Mouse (Mus musculus): ENCODE results near the gene Slc26a5. TPM values are rescaled to one million over a fixed set of nuclear protein-coding genes. Genes with fewer than 3 reads are reported as not detected.

The Slc26a5 gene
- total and polyA plus RNA-seq, 3 experiments, result not detected

GRCm38 (mm10) chr5:21786258-21787185 is 78.9 kb downstream of the Slc26a5 start (continued):
- TF ChIP-seq ZC3H11A (IDR thresholded peaks at IDR 0.05; ENCODE audit: low read depth, low read length), result no peak

GRCm38 (mm10) chr5:21785776-21786175 is 79.6 kb downstream of the Slc26a5 start:
- peak; percentile 30 for DNase-seq (ENCODE audit: extremely low read depth)
- no peaks in the 10 kb centered on the region for H3K9me3 ChIP-seq (replicated peaks; ENCODE audit: low read length)
- H3K9ac ChIP-seq (ENCODE audit: insufficient read depth, low read depth), result peak overlapping the region; percentile 82; the same call in 1 of the 2 replicates
- no peak for TF ChIP-seq EP300 (IDR thresholded peaks at IDR 0.05; ENCODE audit: low read length)
- TF ChIP-seq MYC (IDR thresholded peaks at IDR 0.05; ENCODE audit: low read depth, low read length), result no peak
- TF ChIP-seq ZNF384 (IDR thresholded peaks at IDR 0.05; ENCODE audit: low read depth, low read length), result peak; percentile 75
- no peak for TF ChIP-seq USF2 (conservative IDR thresholded peaks at IDR 0.05; ENCODE audit: low read depth, low read length)
- TF ChIP-seq E2F4 (IDR thresholded peaks at IDR 0.05; ENCODE audit: insufficient replicate concordance, low read depth, low read length), result no peak
- TF ChIP-seq TBP (conservative IDR thresholded peaks at IDR 0.05; ENCODE audit: low read depth, low read length), result 0 out of 2 replicates have a peak, but pooled peaks have one; percentile 23
- no peak for TF ChIP-seq CTCF (conservative IDR thresholded peaks at IDR 0.05 in 1 of 2, IDR thresholded peaks at IDR 0.05 in 1 of 2; ENCODE audit: low read depth in 2 of 2, low read length in 2 of 2)
- no peak for TF ChIP-seq MAZ (IDR thresholded peaks at IDR 0.05; ENCODE audit: low read depth, low read length)
- no peak for TF ChIP-seq ETS1 (conservative IDR thresholded peaks at IDR 0.05; ENCODE audit: low read depth, low read length)
- peaks cover 65% of the 10 kb centered on the region for H3K79me2 ChIP-seq (replicated peaks; ENCODE audit: control insufficient read depth, extremely low read depth, insufficient read depth, poor library complexity, severe bottlenecking)
- H3K4me3 ChIP-seq (replicated peaks in 1 of 3; ENCODE audit: low read depth in 2 of 3, low read length in 2 of 3, poor library complexity in 1 of 3), result peak overlapping the region in 2 of 3 experiments; percentile 96 to 100
- in situ Hi-C loops (cut with MboI; ENCODE audit: low pct_ligation_motif_present, low pct_unique_long_range_greater_than_20kb, low sequenced_read_pairs) (no loop called here), dilution Hi-C loops (cut with MboI; ENCODE audit: extremely low pct_ligation_motif_present, extremely low pct_unique_long_range_greater_than_20kb, low sequenced_read_pairs) (no loop called here)
- H3K36me3 ChIP-seq (replicated peaks in 1 of 2; ENCODE audit: control insufficient read depth in 1 of 2, insufficient read depth in 1 of 2, low read length in 1 of 2), result peaks cover 26 to 53% of the 10 kb centered on the region in 2 experiments
- H3K4me1 ChIP-seq (ENCODE audit: control insufficient read depth in 1 of 2, insufficient read depth in 2 of 2), result peaks cover 3 to 37% of the 10 kb centered on the region in 2 experiments; a peak in 2 of 4 replicates
- peak overlapping the region; percentile 93 for H3K4me2 ChIP-seq (ENCODE audit: insufficient read depth, low read depth, poor library complexity, severe bottlenecking)
- H3K27ac ChIP-seq (ENCODE audit: insufficient read depth, low read depth), result peak overlapping the region; percentile 51
- no peaks in the 10 kb centered on the region for H3K27me3 ChIP-seq (replicated peaks)

GRCm38 (mm10) chr5:21785053-21785452 is 80.4 kb downstream of the Slc26a5 start, which contains the start of the genes Dnajc2 and Psmc2:
Gene Dnajc2, minus strand, starts transcription at chr5:21785251.
Gene Psmc2, plus strand, starts transcription at chr5:21785283.
- peaks cover 63% of the 10 kb centered on the region for H3K79me2 ChIP-seq (replicated peaks; ENCODE audit: control insufficient read depth, extremely low read depth, insufficient read depth, poor library complexity, severe bottlenecking)
- H3K27ac ChIP-seq (ENCODE audit: insufficient read depth, low read depth), result peak within 1 kb of the TSS; percentile 77
- H3K4me3 ChIP-seq (replicated peaks in 1 of 3; ENCODE audit: low read depth in 2 of 3, low read length in 2 of 3, poor library complexity in 1 of 3), result peak within 1 kb of the TSS; percentile 95 to 100 (median 96)
- H3K36me3 ChIP-seq (replicated peaks in 1 of 2; ENCODE audit: control insufficient read depth in 1 of 2, insufficient read depth in 1 of 2, low read length in 1 of 2), result peaks cover 34 to 54% of the 10 kb centered on the region in 2 experiments
- H3K4me1 ChIP-seq (ENCODE audit: control insufficient read depth in 1 of 2, insufficient read depth in 2 of 2), result peaks cover 3 to 32% of the 10 kb centered on the region in 2 experiments; a peak in 2 of 4 replicates
- in situ Hi-C loops (cut with MboI; ENCODE audit: low pct_ligation_motif_present, low pct_unique_long_range_greater_than_20kb, low sequenced_read_pairs), result no loop called here
- H3K4me2 ChIP-seq (ENCODE audit: insufficient read depth, low read depth, poor library complexity, severe bottlenecking), result peak within 1 kb of the TSS; percentile 93
- dilution Hi-C loops (cut with MboI; ENCODE audit: extremely low pct_ligation_motif_present, extremely low pct_unique_long_range_greater_than_20kb, low sequenced_read_pairs), result no loop called here
- H3K9ac ChIP-seq (ENCODE audit: insufficient read depth, low read depth), result peak within 1 kb of the TSS; percentile 82
- no peaks in the 10 kb centered on the region for H3K9me3 ChIP-seq (replicated peaks; ENCODE audit: low read length)
- peak; percentile 88 for DNase-seq (ENCODE audit: extremely low read depth)
- no peaks in the 10 kb centered on the region for H3K27me3 ChIP-seq (replicated peaks)
- TF ChIP-seq NRF1 (IDR thresholded peaks at IDR 0.05; ENCODE audit: low read depth, low read length) (peak; percentile 77), MAFK (IDR thresholded peaks at IDR 0.05; ENCODE audit: insufficient replicate concordance, low read length) (0 out of 2 replicates have a peak, but pooled peaks have one; percentile 34), POLR2AphosphoS2 (IDR thresholded peaks at IDR 0.05; ENCODE audit: low read depth, low read length) (no peak; the same call in 1 of the 2 replicates), JUN (IDR thresholded peaks at IDR 0.05; ENCODE audit: insufficient read depth, low read depth, low read length) (no peak), NELFE (IDR thresholded peaks at IDR 0.05; ENCODE audit: low read depth, low read length) (peak; percentile 85), ETS1 (conservative IDR thresholded peaks at IDR 0.05; ENCODE audit: low read depth, low read length) (peak; percentile 35), MAZ (IDR thresholded peaks at IDR 0.05; ENCODE audit: low read depth, low read length) (peak; percentile 31; the same call in 1 of the 2 replicates), MEF2A (IDR thresholded peaks at IDR 0.05; ENCODE audit: borderline replicate concordance, low read depth, low read length) (peak; percentile 68; the same call in 1 of the 2 replicates), BHLHE40 (IDR thresholded peaks at IDR 0.05; ENCODE audit: low read depth, low read length) (peak; percentile 86), TBP (conservative IDR thresholded peaks at IDR 0.05; ENCODE audit: low read depth, low read length) (peak; percentile 87), TCF12 (IDR thresholded peaks at IDR 0.05; ENCODE audit: low read depth, low read length) (peak; percentile 87), IRF4 (IDR thresholded peaks at IDR 0.05; ENCODE audit: low read depth, low read length) (peak; percentile 57), USF1 (IDR thresholded peaks at IDR 0.05; ENCODE audit: low read depth, low read length) (no peak), POLR2A (IDR thresholded peaks at IDR 0.05; ENCODE audit: low read depth, low read length) (peak; percentile 83), ZNF384 (IDR thresholded peaks at IDR 0.05; ENCODE audit: low read depth, low read length) (peak; percentile 21; the same call in 1 of the 2 replicates), EP300 (IDR thresholded peaks at IDR 0.05; ENCODE audit: low read length) (no peak), MXI1 (IDR thresholded peaks at IDR 0.05; ENCODE audit: low read depth, low read length) (peak; percentile 94), ZKSCAN1 (IDR thresholded peaks at IDR 0.05; ENCODE audit: borderline replicate concordance, low read depth, low read length) (no peak), MYC (IDR thresholded peaks at IDR 0.05; ENCODE audit: low read depth, low read length) (peak; percentile 95), MAX (IDR thresholded peaks at IDR 0.05; ENCODE audit: low read length) (peak; percentile 93), HCFC1 (IDR thresholded peaks at IDR 0.05; ENCODE audit: low read depth, low read length) (peak; percentile 91), KAT2A (IDR thresholded peaks at IDR 0.05; ENCODE audit: insufficient replicate concordance, low read length) (peak; percentile 81; the same call in 1 of the 2 replicates)
